Mouse (Mus musculus) splenic B cell, adult 2 months (primary cell): ENCODE measurements around the gene Pcif1.

Experiments
- DNase-seq: peaks from one replicate; pipeline ENCODE4 v3.0.0-alpha.2; 2011; ENCODE audit warnings: low read depth, low spot score
- H3K27me3 ChIP-seq: 2 replicates; pipeline ENCODE4 v1.6.1; 2012; ENCODE audit warnings: mild to moderate bottlenecking, low read length, moderate library complexity, mixed read lengths; ENCODE audit not compliant: control insufficient read depth, poor library complexity, insufficient read depth, severe bottlenecking
- H3K36me3 ChIP-seq: 2 replicates; pipeline ENCODE4 v1.6.1; 2012; ENCODE audit warnings: mild to moderate bottlenecking, low read length, moderate library complexity, mixed read lengths; ENCODE audit not compliant: control insufficient read depth, poor library complexity, insufficient read depth, severe bottlenecking

The Pcif1 gene

DNA sequence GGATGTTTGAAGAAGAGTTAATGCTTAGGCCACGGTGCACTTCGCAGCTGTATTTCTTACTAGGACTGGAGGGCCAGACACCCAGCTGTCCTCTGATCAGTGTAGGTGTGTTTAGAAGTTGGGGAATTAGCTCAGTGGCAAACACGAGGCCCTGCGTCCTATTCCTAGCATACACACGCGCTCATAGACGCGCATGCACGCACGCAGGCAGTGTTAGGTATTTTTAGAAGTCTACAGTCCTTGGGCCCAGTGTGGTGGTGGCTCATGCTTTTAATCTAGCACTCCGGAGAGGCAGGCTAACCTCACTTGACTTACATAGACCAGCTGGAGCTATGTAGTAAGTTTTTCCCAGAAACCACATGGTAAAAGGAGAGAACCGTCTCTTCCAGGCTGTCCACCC lies 33.0 kb downstream of the Pcif1 start:
- no peaks in the 10 kb centered on the region; the same call in 1 of the 2 replicates for H3K27me3 ChIP-seq
- peaks cover 10% of the 10 kb centered on the region for H3K36me3 ChIP-seq
- DNase-seq: peak; percentile 73

- H3K36me3 ChIP-seq: peaks cover 3% of the 10 kb centered on the region
- DNase-seq: no peak
- no peaks in the 10 kb centered on the region; the same call in 1 of the 2 replicates for H3K27me3 ChIP-seq
Measured at GRCm38 (mm10) chr2:164912749-164913427, 33.8 kb downstream of the Pcif1 start.

- peak; percentile 86 for DNase-seq
- Histone ChIP-seq H3K27me3 (no peaks in the 10 kb centered on the region; the same call in 1 of the 2 replicates), H3K36me3 (peaks cover 1% of the 10 kb centered on the region)
Measured at GRCm38 (mm10) chr2:164913428-164913786, 34.3 kb downstream of the Pcif1 start.

DNA sequence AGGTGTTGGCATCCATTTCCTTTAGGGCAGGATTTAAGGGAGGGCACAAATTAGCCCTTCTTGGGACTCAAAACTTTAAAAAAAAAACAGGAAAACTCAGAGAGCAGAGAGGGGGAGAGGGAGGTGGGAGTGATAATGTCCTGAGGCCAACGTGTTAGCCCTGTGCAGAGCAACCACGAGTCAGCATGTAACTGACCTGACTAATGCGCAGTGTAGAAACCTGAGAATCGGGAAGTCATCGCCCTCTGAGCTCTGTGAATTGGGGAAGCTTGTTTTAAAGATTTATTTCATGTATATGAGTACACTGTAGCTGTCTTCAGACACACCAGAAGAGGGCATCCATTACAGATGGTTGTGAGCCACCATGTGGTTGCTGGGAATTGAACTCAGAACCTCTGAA lies 37.7 kb downstream of the Pcif1 start:
- H3K36me3 ChIP-seq: no peaks in the 10 kb centered on the region; the same call in 1 of the 2 replicates
- no peaks in the 10 kb centered on the region for H3K27me3 ChIP-seq
- DNase-seq: peak; percentile 45

DNA sequence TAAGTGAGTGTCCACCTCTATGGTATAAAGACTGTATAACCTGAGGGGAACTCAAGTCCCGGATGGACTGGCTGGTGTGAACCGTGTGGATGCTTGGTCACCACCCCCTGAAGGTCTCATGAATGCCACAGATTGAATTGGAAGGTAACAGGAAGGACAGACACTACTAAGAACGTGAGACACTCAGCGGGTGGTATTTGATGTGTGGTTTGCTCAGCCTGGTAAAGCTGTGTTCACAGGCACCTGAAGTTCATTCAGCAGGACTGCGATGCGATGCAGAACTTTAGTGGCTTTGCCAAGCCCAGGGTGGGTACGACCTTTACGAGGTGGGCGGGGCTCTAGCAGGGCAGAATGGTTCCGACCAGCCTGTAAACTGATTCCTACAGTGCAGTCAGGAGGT lies 38.3 kb downstream of the Pcif1 start:
- DNase-seq: no peak
- Histone ChIP-seq H3K27me3 (no peaks in the 10 kb centered on the region), H3K36me3 (no peaks in the 10 kb centered on the region; the same call in 1 of the 2 replicates)

DNA sequence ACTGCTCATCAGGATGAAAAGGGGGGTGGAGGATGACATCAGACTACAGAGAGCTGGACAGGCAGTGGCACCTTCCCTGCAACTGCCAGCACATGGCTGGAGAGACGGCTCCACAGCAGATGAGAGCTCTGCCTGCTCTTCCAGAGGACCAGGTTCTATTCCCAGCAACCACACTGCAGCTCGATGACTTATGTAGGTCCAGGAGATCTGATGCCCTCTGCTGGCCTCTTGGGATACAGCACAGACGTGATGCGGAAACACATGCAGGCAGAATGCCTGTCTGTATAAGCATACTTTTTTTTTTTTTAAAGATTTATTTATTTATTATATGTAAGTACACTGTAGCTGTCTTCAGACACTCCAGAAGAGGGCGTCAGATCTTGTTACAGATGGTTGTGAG lies 39.2 kb downstream of the Pcif1 start:
- DNase-seq: peak; percentile 76
- Histone ChIP-seq H3K36me3 (no peaks in the 10 kb centered on the region; the same call in 1 of the 2 replicates), H3K27me3 (no peaks in the 10 kb centered on the region)

DNA sequence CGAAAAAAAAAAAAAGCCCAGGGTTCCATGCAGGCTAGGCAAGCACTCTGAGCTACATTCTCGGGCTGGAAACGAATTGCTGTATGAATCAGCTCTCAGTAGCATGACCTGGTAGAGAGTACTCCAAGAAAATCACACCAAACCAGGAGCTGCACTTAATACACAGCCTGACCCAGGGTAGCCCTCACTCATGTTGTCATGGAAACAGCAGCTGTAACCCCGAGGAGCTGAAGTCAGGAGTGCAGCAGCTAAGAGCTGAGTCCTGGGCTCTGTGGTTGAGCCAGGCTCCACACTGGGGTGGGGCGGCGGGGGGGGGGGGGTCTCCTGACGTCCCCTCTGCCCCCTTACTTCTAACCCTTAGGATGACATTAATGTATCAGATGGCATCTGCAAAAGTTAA lies 42.9 kb downstream of the Pcif1 start:
- DNase-seq: no peak
- H3K36me3 ChIP-seq: no peaks in the 10 kb centered on the region; the same call in 1 of the 2 replicates
- no peaks in the 10 kb centered on the region for H3K27me3 ChIP-seq

DNA sequence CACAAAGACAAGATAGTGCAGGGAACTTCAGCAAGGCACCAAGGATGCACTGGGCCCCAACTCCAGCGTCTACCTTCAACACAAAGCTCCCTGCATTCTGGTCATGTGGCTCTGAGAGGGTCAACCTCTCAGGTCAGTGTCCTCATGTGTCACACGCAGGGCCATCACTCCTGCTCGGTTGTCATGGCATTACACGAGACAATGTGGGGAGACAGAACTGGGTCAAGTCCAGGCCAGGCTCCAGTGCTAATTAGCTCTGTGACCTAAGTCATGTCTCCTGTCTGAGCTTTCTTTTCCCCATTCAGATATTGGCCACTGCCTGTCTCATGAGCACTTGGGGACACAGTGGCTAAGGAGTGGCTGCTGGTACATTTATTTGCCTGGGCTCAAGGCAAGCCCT lies 44.2 kb downstream of the Pcif1 start:
- H3K27me3 ChIP-seq: no peaks in the 10 kb centered on the region
- DNase-seq: no peak
- H3K36me3 ChIP-seq: no peaks in the 10 kb centered on the region; the same call in 1 of the 2 replicates

DNA sequence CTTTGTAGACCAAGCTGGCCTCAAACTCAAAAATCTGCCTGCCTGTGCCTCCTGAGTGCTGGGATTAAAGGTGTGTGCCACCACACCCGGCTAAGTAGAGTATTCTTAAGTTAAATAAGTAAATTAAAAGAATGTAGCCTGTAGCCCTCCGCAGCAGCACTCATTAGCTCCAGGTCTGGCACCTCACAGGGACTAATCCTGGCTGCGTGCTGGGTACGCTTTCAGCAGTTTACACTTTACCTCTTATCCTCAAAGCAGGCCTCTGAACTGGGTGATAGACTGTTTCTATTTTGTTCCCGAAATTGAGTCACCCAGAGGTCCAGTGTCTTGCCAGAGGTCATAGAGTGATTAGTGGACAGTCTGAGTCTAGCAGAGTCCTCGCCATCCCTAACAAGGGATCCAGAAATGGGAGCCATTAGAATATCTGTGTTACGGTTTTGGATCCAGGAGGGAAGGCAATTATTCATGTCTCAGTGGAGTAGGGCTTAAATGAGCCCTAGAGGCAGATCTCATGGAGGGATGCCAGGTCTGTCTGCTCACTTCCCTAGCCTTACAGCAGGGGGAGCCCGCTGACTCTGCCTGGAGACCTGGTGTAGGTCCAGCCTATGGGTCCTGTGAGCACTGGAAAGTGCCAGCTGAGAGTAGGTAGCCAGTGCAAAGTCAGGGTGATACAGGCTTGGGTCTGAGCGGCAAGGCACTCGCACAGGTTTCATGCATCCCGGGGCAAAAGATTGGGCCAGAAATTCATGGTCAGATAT lies 45.2 kb downstream of the Pcif1 start:
- peak; percentile 88 for DNase-seq
- Histone ChIP-seq H3K27me3 (no peaks in the 10 kb centered on the region), H3K36me3 (no peaks in the 10 kb centered on the region; the same call in 1 of the 2 replicates)

DNA sequence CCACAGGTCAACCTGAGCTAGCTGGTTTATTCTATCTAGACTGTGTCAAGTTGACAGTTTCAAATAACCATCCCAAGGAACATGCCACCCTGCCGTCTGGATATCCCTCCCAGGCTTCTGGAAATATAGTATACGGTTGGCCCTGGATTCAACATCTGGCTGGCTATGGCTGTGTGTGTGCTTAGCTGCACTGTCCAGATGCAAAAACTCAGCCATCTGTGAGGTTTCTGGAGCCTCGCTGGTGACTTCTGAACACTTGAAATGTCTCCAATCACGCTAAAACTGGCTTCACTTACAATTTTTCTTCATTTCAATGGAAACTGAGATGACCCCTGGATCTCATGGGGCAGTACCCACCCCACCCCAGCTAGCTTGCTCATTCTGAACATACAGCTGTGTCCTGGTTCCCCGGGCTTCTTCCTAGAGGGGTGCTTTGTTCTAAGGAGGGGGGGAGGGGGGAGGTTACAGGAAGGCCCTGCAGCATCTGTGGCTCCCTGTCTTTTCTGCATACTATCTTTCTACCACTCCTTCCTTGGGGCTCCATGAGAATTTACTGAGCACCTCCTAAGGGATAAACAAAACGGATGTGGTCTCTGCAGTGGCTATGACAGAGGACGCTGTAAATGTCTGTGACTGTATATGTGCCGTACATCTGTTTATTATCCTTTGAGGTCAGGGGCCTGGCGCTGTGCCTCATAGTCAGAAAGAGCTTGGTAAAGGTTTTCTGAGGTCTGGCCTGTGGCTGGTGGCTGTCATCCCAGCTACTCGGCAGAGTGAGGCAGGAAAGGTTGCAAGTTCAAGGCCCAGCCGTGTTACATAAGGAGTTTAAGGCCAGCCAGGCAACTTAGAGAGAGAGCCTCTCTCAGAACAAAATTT lies 51.8 kb downstream of the Pcif1 start:
- no peak for DNase-seq
- Histone ChIP-seq H3K36me3 (no peaks in the 10 kb centered on the region), H3K27me3 (no peaks in the 10 kb centered on the region)

GRCm38 (mm10) chr2:164933534-164933933 lies 54.4 kb downstream of the Pcif1 start:
- DNase-seq: no peak
- no peaks in the 10 kb centered on the region; the same call in 1 of the 2 replicates for H3K36me3 ChIP-seq
- H3K27me3 ChIP-seq: no peaks in the 10 kb centered on the region

GRCm38 (mm10) chr2:164935991-164936390 lies 56.9 kb downstream of the Pcif1 start:
- 0 out of 2 replicates have a peak, but pooled peaks cover 2% of the 10 kb centered on the region for H3K27me3 ChIP-seq
- H3K36me3 ChIP-seq: no peaks in the 10 kb centered on the region; the same call in 1 of the 2 replicates

DNA sequence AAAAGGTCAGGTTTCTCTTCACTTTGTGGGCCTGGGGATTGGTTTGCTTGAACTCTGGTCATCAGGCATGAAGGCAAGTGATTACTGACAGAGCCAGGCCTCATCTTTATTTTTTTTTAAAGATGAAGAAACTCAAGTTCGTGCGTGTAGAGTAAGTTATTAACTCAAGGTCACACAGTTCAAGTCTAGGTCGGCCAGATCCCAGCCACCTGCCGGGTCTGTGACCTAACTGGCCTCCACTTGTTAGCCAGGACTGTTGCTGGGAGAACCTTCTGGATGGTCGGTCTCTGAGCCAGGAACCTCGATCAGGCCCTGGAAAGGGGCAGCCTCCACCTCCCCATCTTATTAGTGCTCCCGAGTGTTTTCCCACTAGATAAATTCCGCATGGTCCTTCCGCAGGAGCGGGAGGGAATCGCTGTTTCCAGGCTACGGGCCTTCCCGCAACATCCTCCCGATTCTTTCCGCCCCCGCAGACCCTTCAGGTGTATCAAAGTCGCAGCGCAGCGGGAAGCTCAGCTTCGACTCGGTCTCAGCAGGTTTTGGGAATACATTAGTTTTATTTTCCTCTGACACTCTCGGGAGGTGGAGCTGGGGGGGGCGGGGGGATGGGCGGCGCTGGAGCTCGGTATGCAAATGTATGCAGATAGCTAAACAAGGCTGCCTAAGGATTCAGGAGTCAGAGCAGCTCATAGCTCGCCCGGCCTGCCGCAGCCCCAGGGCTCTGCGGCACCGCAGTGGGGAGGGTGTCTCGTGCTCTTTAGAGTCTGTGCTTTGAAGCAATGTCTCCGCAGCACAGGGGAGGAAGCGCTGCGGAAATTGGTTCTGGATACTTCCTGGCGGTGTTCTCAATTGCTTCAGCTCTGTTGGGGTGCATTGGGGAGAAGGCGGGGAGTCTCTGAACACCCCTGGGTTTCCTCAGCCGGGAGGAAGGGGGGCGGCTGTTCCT lies 59.3 kb downstream of the Pcif1 start:
- Histone ChIP-seq H3K27me3 (0 out of 2 replicates have a peak, but pooled peaks cover 2% of the 10 kb centered on the region), H3K36me3 (no peaks in the 10 kb centered on the region; the same call in 1 of the 2 replicates)
- DNase-seq: peak; percentile 53

More at GRCm38 (mm10) chr2:164935991-164936390, 56.9 kb downstream of the Pcif1 start:
- DNase-seq: no peak
